Comparison of ENCODE assay signal across 12 mouse cellular contexts in genomic region chr2:13410660-13411059, GRCm38 (mm10).
DNase-seq lines count a peak whose midpoint lies in the region; TF ChIP-seq lines count a peak whose summit lies in the region.
"Had no signal": no experiment of that assay in that cellular context is flagged by ENCODE, and none has a peak within 500 bp of the region (broad histone marks: within the 10 kb centered on the region; RNA-seq: fewer than 3 reads in every experiment).

No protein-coding gene starts in this region.

- H3K27me3 ChIP-seq in thymus, adult 2 months (ENCODE audit: control insufficient read depth, insufficient read depth, low read length), result no peaks in the 10 kb centered on the region
- H3K27me3 ChIP-seq: hindbrain, embryonic 13.5 days had no signal

- TF ChIP-seq POLR2A in thymus, adult 2 months (IDR thresholded peaks at IDR 0.05; ENCODE audit: control insufficient read depth, extremely low read depth, insufficient read depth, low read length, poor library complexity), result no peak

- H3K4me1 ChIP-seq in thymus, adult 2 months (replicated peaks; ENCODE audit: control insufficient read depth, insufficient read depth, low read length), result peaks cover 24% of the 10 kb centered on the region

- no peak for TF ChIP-seq CTCF in thymus, adult 2 months (IDR thresholded peaks at IDR 0.05; ENCODE audit: borderline replicate concordance, control insufficient read depth, extremely low read depth, insufficient read depth, low read length, poor library complexity)

- H3K4me3 ChIP-seq in thymus, adult 2 months (ENCODE audit: control insufficient read depth, insufficient read depth, low read length), result no peak overlapping the region
- H3K4me3 ChIP-seq: hindbrain, embryonic 13.5 days had no signal

- peak overlapping the region; percentile 22; the same call in 1 of the 2 replicates for H3K27ac ChIP-seq in thymus, adult 2 months (ENCODE audit: control insufficient read depth, insufficient read depth, low read length)
- H3K27ac ChIP-seq: hindbrain, embryonic 13.5 days had no signal

- WGBS in thymus, adult 2 months, result 8% methylated on average over 5 of the region's 5 CpGs

- H3K36me3 ChIP-seq in thymus, adult 2 months (ENCODE audit: control insufficient read depth, insufficient read depth, low read length), result no peaks in the 10 kb centered on the region
- H3K36me3 ChIP-seq: hindbrain, embryonic 13.5 days had no signal

- DNase-seq in adrenal gland, adult 2 months, result peak; percentile 15
- no peak for DNase-seq in adrenal gland, postnatal 14 days
- peak; percentile 15 for DNase-seq in thymus, adult 2 months
- no peak for DNase-seq in thymus, postnatal 25 days
- DNase-seq in lung, postnatal 10 days, result peak; percentile 42
- DNase-seq in natural killer cell, adult 2 months (ENCODE audit: low spot score in 2 of 2), result peak; percentile 65 to 79
- no peak for DNase-seq in right cerebral cortex, postnatal 4 days
- DNase-seq in cerebellum, adult 9-11 months, result no peak
- DNase-seq: gastrocnemius, postnatal 10 days; layer of hippocampus, postnatal 36 days; midbrain, embryonic 14.5 days had no signal

Comparison
In these comparisons a context has a peak if more than half of its experiments do, and no peak if none do; other contexts are left out.
1. DNase-seq: peak in adrenal gland, adult 2 months (single experiment), thymus, adult 2 months (single experiment), lung, postnatal 10 days (single experiment) and natural killer cell, adult 2 months (2 of 2); none in adrenal gland, postnatal 14 days (single experiment), thymus, postnatal 25 days (single experiment), right cerebral cortex, postnatal 4 days (single experiment) and cerebellum, adult 9-11 months (single experiment).